Comparison of ENCODE assay signal across 8 mouse cellular contexts in genomic region chr1:91800967-91801843, GRCm38 (mm10). TPM values are rescaled to one million over a fixed set of nuclear protein-coding genes. Genes with fewer than 3 reads are reported as not detected.
DNase-seq lines count a peak whose midpoint lies in the region; ATAC-seq and TF ChIP-seq lines count a peak whose summit lies in the region.

Gene Twist2, plus strand, starts transcription at chr1:91801461.

- no peaks in the 10 kb centered on the region for H3K4me1 ChIP-seq in heart, adult 2 months (ENCODE audit: control insufficient read depth, insufficient read depth, low read length)
- H3K4me1 ChIP-seq in kidney, adult 2 months (ENCODE audit: control insufficient read depth, insufficient read depth, low read length), result no peaks in the 10 kb centered on the region
- no peaks in the 10 kb centered on the region for H3K4me1 ChIP-seq in lung, embryonic 14.5 days (ENCODE audit: insufficient read depth)

- peak within 1 kb of the TSS; percentile 36 for H3K27ac ChIP-seq in heart, adult 2 months
- no peak within 1 kb of the TSS for H3K27ac ChIP-seq in kidney, adult 2 months (ENCODE audit: insufficient read depth, low read depth, low read length)
- peak within 1 kb of the TSS; percentile 80 for H3K27ac ChIP-seq in lung, embryonic 14.5 days (ENCODE audit: low read depth)

- H3K4me2 ChIP-seq in lung, embryonic 14.5 days, result peak within 1 kb of the TSS; percentile 76

- peak; percentile 73 for ATAC-seq in lung, embryonic 14.5 days (ENCODE audit: insufficient read depth)

- 0 out of 2 replicates have a peak, but pooled peaks have one; percentile 10 for TF ChIP-seq POLR2A in heart, adult 2 months (IDR thresholded peaks at IDR 0.05; ENCODE audit: insufficient read depth, low read depth, low read length)
- no peak for TF ChIP-seq POLR2A in kidney, adult 2 months (IDR thresholded peaks at IDR 0.05; ENCODE audit: low read depth, low read length)

- H3K4me3 ChIP-seq in heart, adult 2 months, result peak within 1 kb of the TSS; percentile 45
- peak within 1 kb of the TSS; percentile 24; the same call in 1 of the 2 replicates for H3K4me3 ChIP-seq in kidney, adult 2 months (ENCODE audit: insufficient read depth, low read depth, low read length)
- peak within 1 kb of the TSS; percentile 58 for H3K4me3 ChIP-seq in lung, embryonic 14.5 days (ENCODE audit: low read depth, low read length)

- DNase-seq in ZHBTc4 (ENCODE audit: low read depth, low spot score), result peak; percentile 54
- peak; percentile 68 for DNase-seq in embryo, embryonic 11.5 days (ENCODE audit: low read depth, low spot score)
- DNase-seq in heart, adult 2 months, result peak; percentile 70 to 79
- peak; percentile 46 for DNase-seq in kidney, adult 2 months
- DNase-seq in lung, embryonic 14.5 days, result peak; percentile 90
- peak; percentile 60 for DNase-seq in ovary, postnatal 36 days (ENCODE audit: low spot score)
- no peak for DNase-seq in layer of hippocampus, adult 8-10 months (ENCODE audit: low spot score in 2 of 2)
- no peak for DNase-seq in cerebellum, adult 11-12 months

- H3K9ac ChIP-seq in heart, adult 2 months (ENCODE audit: low read depth, low read length), result peak within 1 kb of the TSS; percentile 48
- H3K9ac ChIP-seq in lung, embryonic 14.5 days, result peak within 1 kb of the TSS; percentile 57

- H3K9me3 ChIP-seq in lung, embryonic 14.5 days (ENCODE audit: low read depth, low read length), result no peaks in the 10 kb centered on the region

- WGBS in heart, adult 2 months, result under 1% methylated on average over 73 of the region's 77 CpGs
- under 1% methylated on average over 70 of the region's 77 CpGs for WGBS in kidney, adult 2 months
- WGBS in lung, embryonic 14.5 days, result under 1% methylated on average over 69 of the region's 77 CpGs

- H3K27me3 ChIP-seq in heart, adult 2 months (ENCODE audit: control insufficient read depth, insufficient read depth, low read length), result peaks cover 6% of the 10 kb centered on the region
- H3K27me3 ChIP-seq in kidney, adult 2 months (replicated peaks; ENCODE audit: control insufficient read depth, insufficient read depth, low read length), result no peaks in the 10 kb centered on the region
- peaks cover 54% of the 10 kb centered on the region for H3K27me3 ChIP-seq in lung, embryonic 14.5 days (ENCODE audit: insufficient read depth, low read length)

- no peaks in the 10 kb centered on the region for H3K79me2 ChIP-seq in heart, adult 2 months (replicated peaks; ENCODE audit: control insufficient read depth, insufficient read depth, low read length)

- intact Hi-C loops in heart, adult 2 months (cut with DNase I), result no loop called here

- no peak for TF ChIP-seq EP300 in heart, adult 2 months (IDR thresholded peaks at IDR 0.05; ENCODE audit: insufficient read depth, low read depth, low read length)

- TF ChIP-seq CTCF in heart, adult 2 months (IDR thresholded peaks at IDR 0.05), result no peak
- TF ChIP-seq CTCF in kidney, adult 2 months (conservative IDR thresholded peaks at IDR 0.05; ENCODE audit: insufficient read depth, insufficient read length, low read depth, low read length), result no peak
- peak; percentile 24; the same call in 1 of the 2 replicates for TF ChIP-seq CTCF in lung, embryonic 14.5 days (IDR thresholded peaks at IDR 0.05; ENCODE audit: low read depth)

- no peaks in the 10 kb centered on the region for H3K36me3 ChIP-seq in heart, adult 2 months (ENCODE audit: control insufficient read depth, insufficient read depth, low read length)
- H3K36me3 ChIP-seq in kidney, adult 2 months (ENCODE audit: control insufficient read depth, insufficient read depth, low read length), result no peaks in the 10 kb centered on the region
- H3K36me3 ChIP-seq in lung, embryonic 14.5 days (ENCODE audit: insufficient read depth), result no peaks in the 10 kb centered on the region

RNA-seq across cellular contexts. Expression of gene Twist2, which starts in this region (rescaled TPM):
- total RNA-seq in heart, adult 2 months (2021), result 1 to 10 TPM; 1.1 to 2.4 TPM
- 2.5 and 4.7 TPM in 2 replicates for polyA plus RNA-seq in heart, adult 2 months (2012; rRNA removed)
- polyA plus RNA-seq in kidney, adult 2 months (2012; rRNA removed), result 1.5 and 2.3 TPM in 2 replicates
- polyA plus RNA-seq in lung, embryonic 14.5 days (2014; fragmentation: Nextera tagmentation; extraction: Ambion mirVana), result 12.8 and 12.9 TPM in 2 replicates
- 1 to 10 TPM; 1.0 to 2.4 (median 1.3) TPM for total RNA-seq in layer of hippocampus, adult 8-10 months (2022)

Comparison
In these comparisons a context has a peak if more than half of its experiments do, and no peak if none do; other contexts are left out.
1. DNase-seq: peak in ZHBTc4 (single experiment), embryo, embryonic 11.5 days (single experiment), heart, adult 2 months (2 of 2), kidney, adult 2 months (single experiment), lung, embryonic 14.5 days (single experiment) and ovary, postnatal 36 days (single experiment); none in layer of hippocampus, adult 8-10 months (0 of 2) and cerebellum, adult 11-12 months (single experiment).
2. Peak in every context shown above with its lines, with median percentiles within 50 percentile points of each other: H3K4me3 ChIP-seq.